Mouse (Mus musculus) G1E (cell line): Measurements from ENCODE around the gene Trim24.

Source experiments
- CTCF ChIP-seq: IDR thresholded peaks from 2 replicates; pipeline ENCODE4 v1.5.1; 2012; ENCODE audit warnings: low read depth, low read length, inconsistent platforms, mixed read lengths
- GATA1 ChIP-seq: IDR thresholded peaks from 2 replicates; pipeline ENCODE4 v1.6.1; 2012; ENCODE audit warnings: borderline replicate concordance, low read length, inconsistent platforms, mixed read lengths
- TAL1 ChIP-seq: conservative IDR thresholded peaks from 2 replicates; pipeline ENCODE4 v1.6.1; 2012; ENCODE audit warnings: low read depth, low read length, inconsistent platforms, mixed read lengths

DNA sequence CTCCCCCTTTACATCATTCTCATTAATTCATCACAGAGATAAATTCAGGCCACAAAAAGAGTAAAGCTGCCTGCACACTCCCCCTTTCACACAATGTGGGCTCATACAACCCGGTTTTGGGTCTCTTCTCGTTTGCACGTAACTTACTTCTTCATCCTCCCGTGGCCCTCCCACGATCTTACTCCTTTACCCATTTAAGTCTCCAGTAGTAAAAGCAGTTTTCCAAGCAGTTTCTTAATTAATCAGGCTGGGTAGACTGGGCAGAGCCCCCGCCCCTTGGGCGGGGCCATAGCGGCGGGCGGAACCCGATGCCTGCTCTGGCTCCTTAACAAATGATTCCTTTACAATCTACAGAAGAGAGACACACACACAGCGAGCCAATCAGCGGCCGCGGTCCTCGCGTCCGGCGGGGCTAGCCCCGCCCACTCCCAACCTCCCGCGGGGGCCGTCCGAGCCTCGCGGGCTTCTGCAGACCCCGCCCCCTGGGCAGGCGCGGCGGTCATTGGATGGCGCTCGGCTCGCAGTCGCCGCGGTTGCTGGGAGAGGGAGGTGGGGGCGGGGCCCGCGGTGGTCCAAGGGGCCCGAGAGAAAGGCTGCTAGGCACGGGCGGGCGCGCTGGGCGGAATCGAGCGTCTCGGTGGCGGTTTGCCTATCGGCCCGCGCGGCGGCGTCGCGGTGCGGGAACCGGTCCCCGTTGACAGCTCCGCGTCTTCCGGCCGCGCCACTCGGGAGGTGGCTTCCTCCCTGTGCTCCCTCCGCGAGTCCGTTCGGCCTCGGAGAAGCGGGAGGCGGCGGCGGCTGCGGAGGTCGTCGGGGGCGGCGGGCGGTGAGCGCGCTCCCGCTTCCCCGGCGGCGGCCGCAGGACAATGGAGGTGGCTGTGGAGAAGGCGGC, at the start of gene Trim24:
- TF ChIP-seq GATA1, result no peak
- no peak for TF ChIP-seq CTCF
- TF ChIP-seq TAL1, result no peak
